Mouse (Mus musculus) ES-E14 (cell line): Measurements from ENCODE around the gene Sox1.

Source experiments
- HCFC1 ChIP-seq: IDR thresholded peaks from 2 replicates; pipeline ENCODE4 v1.6.1; 2012; ENCODE audit warnings: low read length, inconsistent platforms, borderline replicate concordance; ENCODE audit not compliant: insufficient read depth
- MAFK ChIP-seq: IDR thresholded peaks from 2 replicates; pipeline ENCODE4 v1.6.1; 2014; ENCODE audit warnings: mild to moderate bottlenecking, low read depth, low read length, inconsistent platforms; ENCODE audit not compliant: insufficient read depth
- ZC3H11A ChIP-seq: IDR thresholded peaks from 2 replicates; pipeline ENCODE4 v1.6.1; 2012; ENCODE audit warnings: low read depth, mild to moderate bottlenecking, inconsistent platforms, low read length, borderline replicate concordance

- TF ChIP-seq MAFK (no peak), HCFC1 (no peak), ZC3H11A (no peak)
These were observed 1.6 kb downstream of the Sox1 start for GRCm38 (mm10) chr8:12396501-12397345.
